Mouse (Mus musculus): ENCODE results near the gene Golga4.
"Not testable (repeated sequence)": the region's sequence is repeated elsewhere in the genome, so short reads cannot be mapped to it uniquely, and the experiment has no call there.

Gene Golga4

GRCm38 (mm10) chr9:118592585-118593249 lies 86.7 kb downstream of the Golga4 start:
- DNase-seq, result peak; percentile 73 to 81

- DNase-seq, result no peak
Measured at GRCm38 (mm10) chr9:118593443-118593842, 87.4 kb downstream of the Golga4 start.

- no peak for DNase-seq
Measured at GRCm38 (mm10) chr9:118596767-118597166, 90.7 kb downstream of the Golga4 start.

- DNase-seq, result not testable (repeated sequence)
Measured at GRCm38 (mm10) chr9:118600393-118600792, 94.3 kb downstream of the Golga4 start.

GRCm38 (mm10) chr9:118602576-118602975 lies 96.5 kb downstream of the Golga4 start:
- DNase-seq, result no peak

GRCm38 (mm10) chr9:118606148-118606816 lies 100.2 kb downstream of the Golga4 start, which contains the start of gene Itga9:
Gene Itga9, plus strand, starts transcription at chr9:118606690.
- peak; percentile 79 to 92 for DNase-seq

- DNase-seq, result peak in 1 of 2 experiments; percentile 54
Measured at GRCm38 (mm10) chr9:118606817-118607371, 100.8 kb downstream of the Golga4 start.

- peak in 1 of 2 experiments; percentile 21 for DNase-seq
Measured at GRCm38 (mm10) chr9:118607701-118608401, 101.8 kb downstream of the Golga4 start.

- no peak for DNase-seq
Measured at GRCm38 (mm10) chr9:118608556-118608955, 102.5 kb downstream of the Golga4 start.

GRCm38 (mm10) chr9:118610060-118610459 lies 104.0 kb downstream of the Golga4 start:
- DNase-seq, result peak; percentile 32 to 77

- DNase-seq, result peak; percentile 72 to 75
Measured at GRCm38 (mm10) chr9:118611111-118611541, 105.1 kb downstream of the Golga4 start.

GRCm38 (mm10) chr9:118611958-118612581 lies 106.0 kb downstream of the Golga4 start:
- DNase-seq, result peak in 1 of 2 experiments; percentile 51

GRCm38 (mm10) chr9:118617237-118617636 lies 111.2 kb downstream of the Golga4 start:
- DNase-seq, result no peak

- peak; percentile 52 to 57 for DNase-seq
Measured at GRCm38 (mm10) chr9:118618732-118619250, 112.7 kb downstream of the Golga4 start.

- DNase-seq, result no peak
Measured at GRCm38 (mm10) chr9:118620807-118621206, 114.7 kb downstream of the Golga4 start.

GRCm38 (mm10) chr9:118621691-118622090 lies 115.6 kb downstream of the Golga4 start:
- DNase-seq, result no peak

- DNase-seq, result peak; percentile 83 to 90
Measured at GRCm38 (mm10) chr9:118622376-118623166, 116.5 kb downstream of the Golga4 start.

- DNase-seq, result no peak
Measured at GRCm38 (mm10) chr9:118623483-118623882, 117.4 kb downstream of the Golga4 start.

- DNase-seq, result no peak
Measured at GRCm38 (mm10) chr9:118624146-118624545, 118.1 kb downstream of the Golga4 start.

GRCm38 (mm10) chr9:118629763-118630379 lies 123.8 kb downstream of the Golga4 start:
- peak; percentile 56 to 64 for DNase-seq
